Mouse (Mus musculus) hindbrain, embryonic 12.5 days (tissue): ENCODE data around the gene Ppp1r16b. TPM values are rescaled to one million over a fixed set of nuclear protein-coding genes. Genes with fewer than 3 reads are reported as not detected.

ENCODE experiments used
- ATAC-seq: fragments of 200-750 bp; cut with Nextera tagmentation; 2 replicates; pipeline ENCODE4 v1.8.0; 2017; ENCODE audit warnings: moderate TSS enrichment; ENCODE audit not compliant: low FRiP score
- H3K27ac ChIP-seq: fragments of 300-500 bp; sonication (generic); 2 replicates; pipeline ENCODE4 v1.5.1; 2016; ENCODE audit warnings: mild to moderate bottlenecking
- H3K27me3 ChIP-seq: fragments of 300-500 bp; sonication (generic); 2 replicates; pipeline ENCODE4 v1.6.1; 2016; ENCODE audit warnings: mild to moderate bottlenecking
- H3K36me3 ChIP-seq: fragments of 300-500 bp; sonication (generic); 2 replicates; pipeline ENCODE4 v1.6.1; 2016; ENCODE audit warnings: mild to moderate bottlenecking
- H3K4me1 ChIP-seq: fragments of 300-500 bp; sonication (generic); 2 replicates; pipeline ENCODE4 v1.6.1; 2016
- H3K4me2 ChIP-seq: fragments of 300-500 bp; sonication (generic); replicated peaks from 2 replicates; pipeline ENCODE4 v1.6.1; 2016; ENCODE audit warnings: mild to moderate bottlenecking
- H3K4me3 ChIP-seq: fragments of 300-500 bp; sonication (generic); 2 replicates; pipeline ENCODE4 v1.5.1; 2016; ENCODE audit warnings: mild to moderate bottlenecking
- H3K9ac ChIP-seq: fragments of 300-500 bp; sonication (generic); 2 replicates; pipeline ENCODE4 v1.6.1; 2016; ENCODE audit warnings: mild to moderate bottlenecking, moderate library complexity
- H3K9me3 ChIP-seq: fragments of 300-500 bp; sonication (generic); replicated peaks from 2 replicates; pipeline ENCODE4 v1.6.1; 2016; ENCODE audit warnings: mild to moderate bottlenecking
- whole genome bisulfite sequencing: fragments of 180-500 bp; shearing (Covaris S2); methylation state at CpG from one replicate; pipeline ENCODE4 v1.1.7; 2016; 5-methylcytosine and 5-hydroxymethylcytosine counted together
- polyA plus RNA-seq: library from polyadenylated mRNA; unstranded; fragments of >200 nt; fragmentation: Nextera tagmentation; extraction: Ambion mirVana; gene quantifications from 2 replicates; pipeline ENCODE4 v1.2.1, GENCODE M21; 2016

Ppp1r16b gene
- polyA plus RNA-seq, 1 experiment from 2014 or later = 3.7 TPM

DNA sequence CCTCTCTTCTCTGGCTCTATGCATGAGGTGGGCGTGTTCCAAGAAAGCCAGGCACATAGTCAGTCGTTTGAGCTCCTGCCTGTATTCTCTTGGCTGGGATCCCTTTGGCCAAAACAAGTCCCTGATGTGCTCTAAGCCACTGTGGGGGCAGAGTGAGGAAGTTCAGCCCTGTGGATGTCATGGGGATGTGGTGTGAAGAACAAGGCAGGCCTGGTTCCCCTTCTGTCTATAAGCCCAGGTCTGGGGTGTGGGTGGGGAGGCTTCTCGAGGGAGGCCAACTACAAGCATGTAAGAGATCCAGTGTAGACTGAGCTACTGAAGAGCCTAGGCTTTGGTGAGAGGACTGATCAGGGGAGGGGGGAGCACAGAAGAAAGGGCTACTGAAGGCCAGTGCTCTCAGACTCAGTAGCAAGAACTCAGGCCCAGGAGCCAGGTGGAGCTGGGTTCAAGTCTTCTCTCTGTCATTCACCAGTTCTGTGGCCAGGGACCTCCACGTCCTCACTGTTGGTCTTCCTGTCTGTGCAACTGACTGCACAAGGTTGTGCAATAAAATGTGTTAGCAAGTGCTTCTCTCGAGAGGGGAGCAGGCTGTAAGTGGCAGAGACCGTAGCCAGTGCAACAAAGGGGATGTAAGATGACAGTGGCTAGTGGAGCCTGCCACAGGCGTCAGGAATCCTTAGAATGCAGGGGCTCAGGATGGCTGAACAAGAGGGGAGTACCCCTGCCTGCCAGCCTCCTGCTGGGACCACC lies 13.9 kb upstream of the Ppp1r16b start:
- Histone ChIP-seq H3K27ac (no peak overlapping the region), H3K36me3 (no peaks in the 10 kb centered on the region), H3K4me3 (no peak overlapping the region), H3K9ac (no peak overlapping the region), H3K27me3 (no peaks in the 10 kb centered on the region; the same call in 1 of the 2 replicates), H3K4me2 (no peak overlapping the region), H3K4me1 (no peaks in the 10 kb centered on the region), H3K9me3 (no peaks in the 10 kb centered on the region)
- ATAC-seq = no peak
- 58% methylated on average over 7 of the region's 7 CpGs for WGBS

DNA sequence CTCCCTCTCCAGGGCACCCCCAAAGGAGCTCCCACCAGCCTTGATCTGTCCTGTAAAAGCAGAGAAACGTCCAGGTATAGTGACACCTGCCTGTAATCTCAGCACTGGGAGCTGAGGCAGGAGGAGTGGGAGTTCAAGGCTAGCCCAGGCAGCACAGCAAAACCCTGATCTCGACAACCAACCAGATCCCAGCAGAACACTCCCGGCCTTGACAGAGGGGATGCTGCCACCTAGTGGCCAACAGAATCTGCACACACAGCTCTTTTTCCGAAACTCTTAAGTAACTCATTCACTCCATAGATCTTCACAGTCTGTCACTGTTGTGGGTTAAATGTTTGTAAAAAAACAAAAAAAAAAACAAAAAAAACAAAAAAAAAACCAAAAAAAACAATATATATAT lies 12.2 kb upstream of the Ppp1r16b start:
- Histone ChIP-seq H3K9me3 (no peaks in the 10 kb centered on the region), H3K4me1 (no peaks in the 10 kb centered on the region), H3K4me3 (no peak overlapping the region), H3K4me2 (no peak overlapping the region), H3K36me3 (no peaks in the 10 kb centered on the region), H3K27me3 (no peaks in the 10 kb centered on the region; the same call in 1 of the 2 replicates), H3K9ac (no peak overlapping the region), H3K27ac (no peak overlapping the region)
- WGBS = 3% methylated on average over 4 of the region's 4 CpGs
- ATAC-seq = no peak; the same call in 1 of the 2 replicates

- no peaks in the 10 kb centered on the region; the same call in 1 of the 2 replicates for H3K27me3 ChIP-seq
- no peak overlapping the region for H3K4me2 ChIP-seq
- H3K4me1 ChIP-seq = no peaks in the 10 kb centered on the region
- H3K27ac ChIP-seq = no peak overlapping the region
- H3K9ac ChIP-seq = no peak overlapping the region
- no peaks in the 10 kb centered on the region for H3K9me3 ChIP-seq
- ATAC-seq = no peak
- H3K36me3 ChIP-seq = no peaks in the 10 kb centered on the region
- WGBS = 84% methylated on average over 9 of the region's 9 CpGs
- no peak overlapping the region for H3K4me3 ChIP-seq
These were observed 10.5 kb upstream of the Ppp1r16b start for GRCm38 (mm10) chr2:158654717-158655116.

- Histone ChIP-seq H3K4me1 (no peaks in the 10 kb centered on the region), H3K36me3 (no peaks in the 10 kb centered on the region), H3K27me3 (no peaks in the 10 kb centered on the region; the same call in 1 of the 2 replicates), H3K9me3 (no peaks in the 10 kb centered on the region), H3K9ac (no peak overlapping the region), H3K27ac (no peak overlapping the region), H3K4me2 (no peak overlapping the region), H3K4me3 (no peak overlapping the region)
- WGBS = 68% methylated on average over 4 of the region's 4 CpGs
- ATAC-seq = no peak
These were observed 9.4 kb upstream of the Ppp1r16b start for GRCm38 (mm10) chr2:158655806-158656205.

- Histone ChIP-seq H3K9me3 (no peaks in the 10 kb centered on the region), H3K27me3 (no peaks in the 10 kb centered on the region), H3K36me3 (no peaks in the 10 kb centered on the region), H3K9ac (no peak overlapping the region), H3K4me3 (no peak overlapping the region), H3K27ac (no peak overlapping the region), H3K4me2 (no peak overlapping the region), H3K4me1 (no peaks in the 10 kb centered on the region)
- no peak for ATAC-seq
- WGBS = 57% methylated on average over 6 of the region's 6 CpGs
These were observed 6.4 kb upstream of the Ppp1r16b start for GRCm38 (mm10) chr2:158658822-158659221.

- H3K9ac ChIP-seq = no peak overlapping the region
- H3K4me1 ChIP-seq = no peaks in the 10 kb centered on the region
- WGBS = 77% methylated on average over 3 of the region's 3 CpGs
- H3K4me3 ChIP-seq = no peak overlapping the region
- H3K4me2 ChIP-seq = no peak overlapping the region
- no peaks in the 10 kb centered on the region for H3K36me3 ChIP-seq
- no peak for ATAC-seq
- H3K9me3 ChIP-seq = no peaks in the 10 kb centered on the region
- no peaks in the 10 kb centered on the region for H3K27me3 ChIP-seq
- no peak overlapping the region for H3K27ac ChIP-seq
These were observed 5.9 kb upstream of the Ppp1r16b start for GRCm38 (mm10) chr2:158659346-158659745.

DNA sequence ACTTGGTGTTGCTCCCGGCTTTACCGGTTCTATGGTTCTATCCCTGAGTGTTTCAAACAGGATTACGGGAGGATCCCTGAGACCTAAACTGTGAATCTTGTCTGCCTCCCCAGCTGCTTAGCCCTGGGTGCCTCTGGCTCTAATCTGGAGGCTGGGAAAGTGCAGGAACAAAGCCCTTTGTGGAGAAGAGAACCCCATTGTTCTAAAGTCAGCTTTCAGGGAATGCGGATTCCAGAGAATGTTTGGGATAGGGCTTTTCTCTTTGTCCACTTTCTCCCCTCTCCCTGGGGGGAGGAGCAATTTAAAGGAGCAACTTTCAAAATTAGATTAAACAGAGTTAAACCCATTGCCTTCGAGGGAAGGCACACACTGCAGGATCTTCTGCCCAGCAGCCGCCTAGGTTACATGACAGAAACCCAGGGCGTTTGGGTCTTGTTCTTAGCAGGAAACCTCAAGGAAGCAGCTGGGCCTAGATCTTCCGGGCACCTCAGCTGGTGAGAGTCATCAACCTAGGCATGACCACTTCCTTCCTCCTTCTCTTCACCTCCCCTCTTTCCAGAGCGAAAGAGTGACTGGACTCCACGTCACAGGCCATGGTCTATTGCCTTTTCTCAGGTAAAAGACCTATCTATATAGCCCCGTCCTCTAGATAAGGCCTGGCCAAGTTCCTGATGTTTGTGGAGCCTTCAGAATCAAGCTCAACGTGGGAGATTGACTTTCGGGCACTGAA lies 1.0 kb downstream of the Ppp1r16b start:
- ATAC-seq = no peak
- 36% methylated on average over 13 of the region's 13 CpGs for WGBS
- no peak overlapping the region for H3K9ac ChIP-seq
- no peaks in the 10 kb centered on the region for H3K9me3 ChIP-seq
- peak overlapping the region; percentile 99 for H3K4me2 ChIP-seq
- H3K27ac ChIP-seq = no peak overlapping the region
- H3K4me1 ChIP-seq = peaks cover 32% of the 10 kb centered on the region
- H3K36me3 ChIP-seq = no peaks in the 10 kb centered on the region
- H3K27me3 ChIP-seq = peaks cover 52% of the 10 kb centered on the region
- H3K4me3 ChIP-seq = peak overlapping the region; percentile 54; the same call in 1 of the 2 replicates

- H3K4me1 ChIP-seq = peaks cover 32% of the 10 kb centered on the region
- no peak overlapping the region for H3K27ac ChIP-seq
- H3K9ac ChIP-seq = peak overlapping the region; percentile 70
- under 1% methylated on average over 47 of the region's 47 CpGs for WGBS
- H3K27me3 ChIP-seq = peaks cover 52% of the 10 kb centered on the region
- peak overlapping the region; percentile 54 for H3K4me3 ChIP-seq
- peak overlapping the region; percentile 99 for H3K4me2 ChIP-seq
- no peaks in the 10 kb centered on the region for H3K36me3 ChIP-seq
- H3K9me3 ChIP-seq = no peaks in the 10 kb centered on the region
- ATAC-seq = peak; percentile 76
These were observed 1.9 kb downstream of the Ppp1r16b start for GRCm38 (mm10) chr2:158667022-158667670.

DNA sequence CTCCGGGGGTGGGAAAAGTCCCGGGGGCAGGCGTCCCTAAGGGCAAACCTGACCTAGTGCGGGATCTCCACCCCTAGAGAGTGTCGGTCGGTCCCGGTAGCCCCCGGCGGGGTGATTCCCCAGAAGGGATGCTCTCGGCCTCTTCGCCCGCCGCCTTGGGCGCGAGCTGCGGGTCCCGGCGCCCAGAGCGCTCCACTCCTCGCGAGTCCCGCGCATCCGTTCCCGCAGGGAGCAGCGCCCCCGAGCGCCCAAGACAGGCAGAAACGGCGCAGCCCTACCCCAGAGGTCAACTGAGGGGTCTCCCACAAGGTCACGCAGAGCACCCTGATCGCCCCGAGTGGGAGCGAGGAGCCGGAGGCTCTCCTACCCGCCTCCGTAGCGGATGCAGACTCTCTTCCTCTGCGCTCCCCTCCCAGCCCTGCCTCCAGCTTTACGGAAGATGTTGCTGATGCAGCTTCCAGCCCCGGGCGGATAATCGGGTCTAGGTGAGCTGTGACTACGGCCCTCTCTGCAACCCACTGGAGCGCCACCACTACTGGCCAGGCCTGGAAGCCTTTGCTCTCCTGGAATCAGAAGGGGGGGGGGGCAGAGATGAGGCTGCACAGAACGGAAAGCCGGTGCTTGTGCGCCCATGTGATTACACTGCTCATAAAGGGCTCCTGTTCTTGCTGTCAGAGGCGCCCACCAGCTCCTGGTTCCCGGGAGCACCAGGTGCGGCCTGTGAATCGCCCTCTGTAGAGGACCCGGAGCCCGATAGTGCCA lies 2.7 kb downstream of the Ppp1r16b start:
- 2% methylated on average over 54 of the region's 54 CpGs for WGBS
- peak overlapping the region; percentile 99 for H3K4me2 ChIP-seq
- no peaks in the 10 kb centered on the region for H3K9me3 ChIP-seq
- H3K27me3 ChIP-seq = peaks cover 52% of the 10 kb centered on the region
- ATAC-seq = peak; percentile 53
- peaks cover 39% of the 10 kb centered on the region for H3K4me1 ChIP-seq
- H3K9ac ChIP-seq = peak overlapping the region; percentile 70
- H3K4me3 ChIP-seq = peak overlapping the region; percentile 54
- 0 out of 2 replicates have a peak overlapping the region, but pooled peaks have one; percentile 40 for H3K27ac ChIP-seq
- H3K36me3 ChIP-seq = no peaks in the 10 kb centered on the region

DNA sequence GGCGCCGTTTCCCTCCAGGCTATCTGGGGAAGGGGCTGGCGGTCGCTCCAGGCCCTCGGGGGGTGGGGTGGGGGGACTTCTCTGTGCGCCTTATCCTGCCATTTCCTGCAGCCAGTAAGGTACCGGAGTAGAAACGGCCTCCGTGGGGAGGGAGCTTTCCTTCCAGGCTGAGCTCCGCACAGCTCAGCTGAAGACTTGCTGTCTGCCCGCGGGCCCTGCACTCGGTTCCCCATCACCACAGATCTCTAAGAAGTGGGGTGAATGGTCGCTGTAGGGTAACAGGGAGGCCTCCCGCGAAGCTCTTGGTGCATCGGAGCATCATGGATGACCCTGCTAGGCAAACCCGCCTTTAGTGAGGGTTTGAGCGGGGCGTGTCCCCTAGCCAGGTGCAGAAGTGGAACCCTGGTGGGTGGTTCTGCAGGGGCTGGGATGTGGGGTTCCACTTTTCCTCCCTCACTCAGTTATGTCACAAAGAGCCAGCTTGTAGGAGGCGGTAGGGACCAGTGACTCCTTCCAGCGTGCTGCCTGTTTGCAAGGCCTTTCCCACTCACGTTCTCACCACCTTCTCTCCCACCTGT lies 3.3 kb downstream of the Ppp1r16b start:
- H3K27ac ChIP-seq = 0 out of 2 replicates have a peak overlapping the region, but pooled peaks have one; percentile 40
- H3K9ac ChIP-seq = peak overlapping the region; percentile 70
- H3K4me1 ChIP-seq = peaks cover 45% of the 10 kb centered on the region
- H3K9me3 ChIP-seq = no peaks in the 10 kb centered on the region
- ATAC-seq = peak; percentile 2; the same call in 1 of the 2 replicates
- H3K27me3 ChIP-seq = peaks cover 52% of the 10 kb centered on the region
- H3K4me3 ChIP-seq = peak overlapping the region; percentile 54
- 10% methylated on average over 23 of the region's 23 CpGs for WGBS
- H3K4me2 ChIP-seq = peak overlapping the region; percentile 99
- no peaks in the 10 kb centered on the region for H3K36me3 ChIP-seq
